Mouse (Mus musculus) cerebellum, adult 2 months (tissue): ENCODE data around the gene Rnf222.

Source experiments
- CTCF ChIP-seq: fragments of 200-500 bp; IDR thresholded peaks from 2 replicates; pipeline ENCODE4 v1.5.1; 2011; ENCODE audit warnings: low read depth, mild to moderate bottlenecking, control low read depth, low read length, moderate library complexity, borderline replicate concordance; ENCODE audit not compliant: insufficient read depth
- POLR2A ChIP-seq: fragments of 200-500 bp; IDR thresholded peaks from 2 replicates; pipeline ENCODE4 v1.6.1; 2011; ENCODE audit warnings: low read length, control low read depth, borderline replicate concordance; ENCODE audit not compliant: insufficient read depth

GRCm38 (mm10) chr11:68882107-68882506 lies 6.2 kb upstream of the Rnf222 start:
- TF ChIP-seq CTCF (no peak), POLR2A (no peak)
